Mouse (Mus musculus): ENCODE data around the gene Rai1. TPM values are rescaled to one million over a fixed set of nuclear protein-coding genes. Genes with fewer than 3 reads are reported as not detected.

The Rai1 gene
- polyA plus RNA-seq, 1 experiment: 25.9 TPM

- no peak overlapping the region for H3K4me3 ChIP-seq (ENCODE audit: insufficient read depth, low read length)
- TF ChIP-seq CTCF (IDR thresholded peaks at IDR 0.05; ENCODE audit: borderline replicate concordance, insufficient read depth, low read length) (no peak), POLR2A (IDR thresholded peaks at IDR 0.05; ENCODE audit: low read depth, low read length) (no peak)
- no peak overlapping the region for H3K27ac ChIP-seq (ENCODE audit: insufficient read depth, low read length)
- 0 out of 2 replicates have a peak, but pooled peaks cover 3% of the 10 kb centered on the region for H3K4me1 ChIP-seq (ENCODE audit: control insufficient read depth, insufficient read depth, low read length)
These were observed 49.1 kb downstream of the Rai1 start for GRCm38 (mm10) chr11:60153936-60154335.

GRCm38 (mm10) chr11:60155690-60156089 lies 50.9 kb downstream of the Rai1 start:
- TF ChIP-seq POLR2A (IDR thresholded peaks at IDR 0.05; ENCODE audit: low read depth, low read length) (no peak), CTCF (IDR thresholded peaks at IDR 0.05; ENCODE audit: borderline replicate concordance, insufficient read depth, low read length) (no peak)
- H3K4me3 ChIP-seq (ENCODE audit: insufficient read depth, low read length): no peak overlapping the region
- no peak overlapping the region for H3K27ac ChIP-seq (ENCODE audit: insufficient read depth, low read length)
- H3K4me1 ChIP-seq (ENCODE audit: control insufficient read depth, insufficient read depth, low read length): 0 out of 2 replicates have a peak, but pooled peaks cover 3% of the 10 kb centered on the region

- H3K4me3 ChIP-seq (ENCODE audit: insufficient read depth, low read length): no peak overlapping the region
- TF ChIP-seq CTCF (IDR thresholded peaks at IDR 0.05; ENCODE audit: borderline replicate concordance, insufficient read depth, low read length) (no peak), POLR2A (IDR thresholded peaks at IDR 0.05; ENCODE audit: low read depth, low read length) (no peak)
- 0 out of 2 replicates have a peak, but pooled peaks cover 3% of the 10 kb centered on the region for H3K4me1 ChIP-seq (ENCODE audit: control insufficient read depth, insufficient read depth, low read length)
- H3K27ac ChIP-seq (ENCODE audit: insufficient read depth, low read length): no peak overlapping the region
These were observed 53.5 kb downstream of the Rai1 start for GRCm38 (mm10) chr11:60158271-60158670.

- H3K4me3 ChIP-seq (ENCODE audit: insufficient read depth, low read length): no peak overlapping the region
- no peak for TF ChIP-seq POLR2A (IDR thresholded peaks at IDR 0.05; ENCODE audit: low read depth, low read length)
- no peaks in the 10 kb centered on the region for H3K4me1 ChIP-seq (ENCODE audit: control insufficient read depth, insufficient read depth, low read length)
- no peak overlapping the region for H3K27ac ChIP-seq (ENCODE audit: insufficient read depth, low read length)
These were observed 55.1 kb downstream of the Rai1 start for GRCm38 (mm10) chr11:60159955-60160354.

- no peaks in the 10 kb centered on the region for H3K4me1 ChIP-seq (ENCODE audit: control insufficient read depth, insufficient read depth, low read length)
- TF ChIP-seq POLR2A (IDR thresholded peaks at IDR 0.05; ENCODE audit: low read depth, low read length): no peak
- no peak for TF ChIP-seq CTCF (IDR thresholded peaks at IDR 0.05; ENCODE audit: borderline replicate concordance, insufficient read depth, low read length)
- H3K4me3 ChIP-seq (ENCODE audit: insufficient read depth, low read length): no peak overlapping the region
- H3K27ac ChIP-seq (ENCODE audit: insufficient read depth, low read length): no peak overlapping the region
These were observed 55.8 kb downstream of the Rai1 start for GRCm38 (mm10) chr11:60160454-60161114.

- Histone ChIP-seq H3K4me3 (ENCODE audit: insufficient read depth, low read length) (no peak overlapping the region), H3K27ac (ENCODE audit: insufficient read depth, low read length) (no peak overlapping the region), H3K4me1 (ENCODE audit: control insufficient read depth, insufficient read depth, low read length) (no peaks in the 10 kb centered on the region)
- TF ChIP-seq POLR2A (IDR thresholded peaks at IDR 0.05; ENCODE audit: low read depth, low read length) (no peak), CTCF (IDR thresholded peaks at IDR 0.05; ENCODE audit: borderline replicate concordance, insufficient read depth, low read length) (no peak)
These were observed 56.5 kb downstream of the Rai1 start for GRCm38 (mm10) chr11:60161146-60161874.

- no peak overlapping the region for H3K4me3 ChIP-seq (ENCODE audit: insufficient read depth, low read length)
- TF ChIP-seq CTCF (IDR thresholded peaks at IDR 0.05; ENCODE audit: borderline replicate concordance, insufficient read depth, low read length) (no peak), POLR2A (IDR thresholded peaks at IDR 0.05; ENCODE audit: low read depth, low read length) (no peak)
- no peak overlapping the region for H3K27ac ChIP-seq (ENCODE audit: insufficient read depth, low read length)
- no peaks in the 10 kb centered on the region for H3K4me1 ChIP-seq (ENCODE audit: control insufficient read depth, insufficient read depth, low read length)
These were observed 57.7 kb downstream of the Rai1 start for GRCm38 (mm10) chr11:60162547-60162946.

- Histone ChIP-seq H3K4me1 (ENCODE audit: control insufficient read depth, insufficient read depth, low read length) (no peaks in the 10 kb centered on the region), H3K27ac (ENCODE audit: insufficient read depth, low read length) (no peak overlapping the region), H3K4me3 (ENCODE audit: insufficient read depth, low read length) (no peak overlapping the region)
- TF ChIP-seq CTCF (IDR thresholded peaks at IDR 0.05; ENCODE audit: borderline replicate concordance, insufficient read depth, low read length) (no peak), POLR2A (IDR thresholded peaks at IDR 0.05; ENCODE audit: low read depth, low read length) (no peak)
These were observed 58.5 kb downstream of the Rai1 start for GRCm38 (mm10) chr11:60163362-60163761.

GRCm38 (mm10) chr11:60164450-60164849 lies 59.6 kb downstream of the Rai1 start:
- Histone ChIP-seq H3K4me3 (ENCODE audit: insufficient read depth, low read length) (no peak overlapping the region), H3K27ac (ENCODE audit: insufficient read depth, low read length) (no peak overlapping the region), H3K4me1 (ENCODE audit: control insufficient read depth, insufficient read depth, low read length) (no peaks in the 10 kb centered on the region)
- no peak for TF ChIP-seq POLR2A (IDR thresholded peaks at IDR 0.05; ENCODE audit: low read depth, low read length)
- TF ChIP-seq CTCF (IDR thresholded peaks at IDR 0.05; ENCODE audit: borderline replicate concordance, insufficient read depth, low read length): no peak

GRCm38 (mm10) chr11:60165076-60165475 lies 60.3 kb downstream of the Rai1 start:
- H3K4me1 ChIP-seq (ENCODE audit: control insufficient read depth, insufficient read depth, low read length): no peaks in the 10 kb centered on the region
- no peak for TF ChIP-seq POLR2A (IDR thresholded peaks at IDR 0.05; ENCODE audit: low read depth, low read length)
- H3K4me3 ChIP-seq (ENCODE audit: insufficient read depth, low read length): no peak overlapping the region
- H3K27ac ChIP-seq (ENCODE audit: insufficient read depth, low read length): no peak overlapping the region

Measured in embryonic fibroblast, embryonic 13.5 days (primary cell).